Mouse (Mus musculus): ENCODE results near the gene Wdr73.

Gene Wdr73

DNA sequence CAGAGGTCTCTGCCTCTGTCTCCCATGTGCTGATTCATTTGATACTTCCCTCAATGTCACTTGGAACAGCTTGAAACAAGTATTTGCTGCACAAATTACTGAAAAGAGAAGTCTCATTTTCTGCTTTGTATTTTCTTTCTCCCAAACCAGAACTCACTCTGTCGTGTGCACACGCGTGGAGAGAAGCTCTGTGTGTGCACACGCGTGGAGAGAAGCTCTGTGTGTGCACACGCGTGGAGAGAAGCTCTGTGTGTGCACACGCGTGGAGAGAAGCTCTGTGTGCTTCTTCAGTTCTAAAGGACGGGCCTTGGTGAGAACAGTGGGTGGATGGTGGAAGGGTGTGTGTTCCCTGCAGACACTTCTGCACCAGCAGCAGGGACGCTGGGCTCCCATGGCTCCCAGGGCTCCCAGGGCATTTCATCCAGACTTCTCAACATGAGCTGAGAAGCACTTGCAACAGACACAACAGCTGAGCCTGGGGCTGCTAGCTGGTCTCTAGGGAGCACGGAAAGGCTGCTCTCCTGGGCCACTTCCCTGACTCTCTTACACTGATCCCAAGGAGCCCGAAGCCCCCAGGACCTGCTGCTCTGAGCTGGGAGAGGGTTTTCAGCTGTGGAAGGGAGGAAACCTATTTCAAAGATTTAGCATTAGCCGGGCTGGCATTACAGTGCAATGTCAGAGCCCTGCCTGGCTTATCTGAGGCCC, 6.1 kb downstream of the Wdr73 start:
- DNase-seq (ENCODE audit: low read depth, low spot score), result no peak

DNA sequence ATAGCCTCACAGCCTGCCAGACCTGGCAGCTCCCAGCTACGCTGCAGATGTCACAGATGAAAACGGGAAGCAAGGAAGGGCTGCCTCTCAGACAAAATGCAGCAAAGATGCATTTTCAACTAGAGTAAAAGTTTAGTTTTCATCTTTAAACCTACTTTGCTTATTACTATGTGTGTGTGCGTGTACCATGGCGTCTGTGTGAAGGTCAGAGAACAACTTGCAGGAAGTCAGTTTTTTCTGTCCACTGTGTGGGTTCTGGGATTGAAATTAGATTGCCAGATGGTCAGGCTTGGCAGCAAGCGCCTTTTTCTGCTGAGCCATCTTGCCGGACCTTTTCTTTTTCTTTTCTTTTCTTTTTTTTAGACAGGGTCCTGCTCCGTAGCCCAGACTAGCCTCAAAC, 6.9 kb downstream of the Wdr73 start:
- DNase-seq (ENCODE audit: low read depth, low spot score), result no peak

DNA sequence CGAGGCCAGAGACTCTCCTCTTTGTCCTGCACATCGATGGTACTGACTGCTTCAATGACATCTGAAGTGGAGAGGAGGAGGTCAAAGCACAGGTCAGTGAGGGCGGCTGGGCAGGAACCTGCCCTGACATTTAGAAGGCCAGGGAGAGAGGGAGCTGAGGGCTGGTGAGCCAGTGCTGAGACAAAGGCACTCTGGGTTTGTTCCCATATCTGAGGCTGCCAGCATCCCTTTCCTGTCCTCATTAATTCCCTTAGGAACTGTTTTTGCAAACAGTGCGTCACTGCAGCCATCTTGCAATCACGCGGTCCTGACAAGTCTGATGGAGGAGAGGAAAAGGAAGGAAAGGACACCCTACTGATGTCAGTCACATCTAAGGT, 7.3 kb downstream of the Wdr73 start:
- no peak for DNase-seq (ENCODE audit: low read depth, low spot score)

DNA sequence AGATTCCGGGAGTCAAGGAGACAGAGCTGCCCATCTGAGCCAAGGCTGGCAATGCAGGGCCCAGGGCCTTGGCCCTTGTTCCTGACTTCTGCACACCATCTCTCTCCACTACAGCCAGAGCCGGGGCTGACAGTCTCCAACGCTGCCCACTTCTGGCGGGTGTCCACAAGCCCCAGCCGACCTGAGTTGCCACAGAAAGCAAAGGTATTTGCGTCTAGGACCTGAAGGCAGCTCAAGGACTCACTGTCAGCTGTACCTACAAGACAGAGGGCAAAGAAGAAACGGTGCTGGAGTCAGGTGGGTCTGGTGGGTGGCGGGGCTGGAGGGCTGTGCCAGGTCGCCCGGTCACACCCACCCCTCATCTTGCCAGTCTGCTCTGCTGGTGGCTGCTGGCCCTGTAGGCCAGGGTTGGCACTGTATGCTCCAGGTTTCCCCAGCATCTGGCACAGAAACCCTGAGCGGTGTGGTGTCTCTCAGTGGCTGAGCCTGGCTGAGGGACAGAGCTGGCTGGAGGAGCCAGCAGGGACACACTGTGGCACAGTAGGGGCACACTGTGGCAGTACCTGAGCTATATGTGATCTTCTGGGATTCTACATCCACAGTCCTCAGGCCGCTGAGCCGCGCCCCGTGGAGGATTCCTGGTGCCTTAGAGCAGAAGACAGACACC, 7.8 kb downstream of the Wdr73 start:
- DNase-seq (ENCODE audit: low read depth, low spot score), result no peak

DNA sequence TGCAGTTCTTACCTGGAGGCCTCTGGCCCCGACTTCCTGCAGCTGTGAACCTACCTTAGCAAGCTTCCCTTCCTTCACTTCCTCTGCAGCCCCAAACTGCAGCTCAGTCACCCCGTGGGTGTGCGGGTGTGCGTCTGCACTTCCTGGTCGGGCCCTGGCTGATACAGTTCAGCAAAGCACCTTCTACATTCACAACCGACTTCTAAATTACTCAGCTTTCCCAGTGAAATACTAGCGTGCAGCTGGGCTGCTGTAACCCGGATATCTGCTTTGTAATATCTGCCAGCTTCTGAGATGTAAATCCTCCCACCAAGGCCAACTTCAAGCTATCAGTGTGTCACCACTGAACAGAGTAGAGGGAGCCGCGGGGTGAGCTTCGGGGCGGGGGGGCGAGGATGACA, 11.2 kb downstream of the Wdr73 start:
- no peak for DNase-seq (ENCODE audit: low read depth, low spot score)

DNA sequence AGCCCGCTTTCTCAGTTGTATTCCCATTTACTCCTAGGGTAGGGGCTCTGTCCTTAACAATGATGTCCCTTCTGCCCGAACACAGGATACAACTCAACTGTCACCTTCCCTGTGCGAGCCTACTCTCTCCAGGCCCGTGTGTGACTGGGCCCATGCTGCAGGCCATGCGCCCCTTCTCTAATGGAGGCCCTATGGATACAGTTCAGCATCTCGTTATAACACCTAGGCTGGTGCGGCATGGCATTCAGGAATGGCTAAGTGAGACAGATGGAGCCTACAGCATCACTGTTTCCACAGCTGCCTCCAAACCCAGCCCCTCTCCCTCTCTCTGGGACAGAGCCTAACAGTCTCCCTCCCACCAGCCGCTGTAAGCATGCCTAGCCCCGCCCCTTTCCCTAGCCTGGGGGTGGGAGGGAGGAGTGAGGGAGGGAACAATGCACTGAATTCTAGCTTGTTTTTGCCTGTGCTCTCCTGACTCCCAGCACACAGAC, 12.0 kb downstream of the Wdr73 start:
- peak; percentile 32 for DNase-seq (ENCODE audit: low read depth, low spot score)

DNA sequence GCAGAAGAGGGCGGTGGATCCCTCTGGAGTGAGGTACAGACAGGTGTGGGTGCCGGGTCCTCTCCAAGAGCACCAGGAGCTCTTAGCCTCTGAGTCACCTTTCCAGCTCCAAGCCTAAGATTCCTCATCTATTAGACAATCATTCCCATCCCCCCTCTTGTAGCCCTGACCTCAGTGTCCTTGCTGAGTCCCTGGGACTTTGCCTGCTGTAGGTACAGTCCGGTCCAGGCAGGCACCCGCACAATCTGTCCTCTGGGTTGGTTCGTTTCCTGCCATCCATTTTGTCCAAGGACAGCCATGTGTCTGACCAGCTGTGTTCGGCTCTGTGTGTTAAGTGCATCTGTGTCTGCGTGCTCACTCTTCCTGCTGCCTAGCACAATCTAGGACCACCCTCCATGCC, 12.5 kb downstream of the Wdr73 start:
- no peak for DNase-seq (ENCODE audit: low read depth, low spot score)

DNA sequence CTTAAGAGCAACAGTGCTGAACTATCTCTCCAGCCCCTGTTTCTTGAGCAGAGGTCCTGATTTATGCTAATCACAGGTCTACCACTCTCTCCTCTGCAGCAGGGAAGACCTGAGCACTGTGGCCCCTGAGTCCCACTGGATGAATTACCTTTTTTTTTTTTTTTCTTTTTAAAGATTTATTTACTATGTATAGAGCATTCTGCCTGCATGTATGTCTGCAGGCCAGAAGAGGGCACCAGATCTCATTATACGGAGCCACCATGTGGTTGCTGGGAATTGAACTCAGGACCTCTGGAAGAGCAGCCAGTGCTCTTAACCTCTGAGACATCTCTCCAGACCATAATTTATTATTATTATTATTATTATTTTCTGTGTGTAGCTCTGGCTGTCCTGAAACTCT, 15.4 kb downstream of the Wdr73 start:
- no peak for DNase-seq (ENCODE audit: low read depth, low spot score)

DNA sequence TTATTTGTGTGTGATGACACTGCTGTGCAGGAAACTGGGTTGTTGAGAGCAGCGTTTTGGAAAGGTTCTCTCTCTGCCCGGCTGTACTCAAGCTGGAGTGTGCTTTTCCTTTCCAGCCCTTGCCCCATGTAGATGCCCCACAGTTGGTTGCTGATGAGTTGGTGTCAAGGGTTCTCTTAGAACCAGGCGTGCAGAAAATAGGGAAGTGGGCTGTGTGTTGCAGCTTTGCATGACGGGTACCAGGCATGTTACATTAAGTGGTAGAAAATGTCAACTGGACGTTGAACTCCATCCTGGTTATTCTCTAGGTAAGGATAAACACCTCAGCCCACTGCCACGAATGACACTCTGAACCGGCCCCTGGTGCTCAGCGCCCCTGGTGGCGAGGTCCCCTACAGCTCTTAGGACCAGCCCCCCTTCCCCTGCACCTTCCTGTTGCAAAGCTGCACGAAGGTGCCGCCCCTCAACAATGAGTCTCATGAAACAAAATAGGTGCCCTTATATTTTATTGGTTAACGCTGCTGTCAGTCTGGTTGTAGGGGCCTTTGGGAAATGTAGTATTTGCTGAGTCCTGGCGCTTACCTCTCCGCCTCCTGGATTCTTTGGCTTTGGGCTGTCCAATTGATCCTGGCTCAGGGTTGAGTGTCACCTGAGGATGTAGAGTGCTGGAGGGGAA, 18.1 kb downstream of the Wdr73 start:
- peak; percentile 54 for DNase-seq (ENCODE audit: low read depth, low spot score)

DNA sequence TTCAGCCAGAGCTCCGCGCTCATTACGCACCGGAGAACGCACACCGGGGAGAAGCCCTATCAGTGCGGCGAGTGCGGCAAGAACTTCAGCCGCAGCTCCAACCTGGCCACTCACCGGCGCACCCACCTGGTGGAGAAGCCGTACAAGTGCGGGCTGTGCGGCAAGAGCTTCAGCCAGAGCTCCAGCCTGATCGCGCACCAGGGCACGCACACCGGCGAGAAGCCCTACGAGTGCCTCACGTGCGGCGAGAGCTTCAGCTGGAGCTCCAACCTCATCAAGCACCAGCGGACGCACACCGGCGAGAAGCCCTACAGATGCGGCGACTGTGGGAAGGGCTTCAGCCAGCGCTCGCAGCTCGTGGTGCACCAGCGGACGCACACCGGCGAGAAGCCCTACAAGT, 25.3 kb downstream of the Wdr73 start:
- DNase-seq (ENCODE audit: low read depth, low spot score), result no peak

DNA sequence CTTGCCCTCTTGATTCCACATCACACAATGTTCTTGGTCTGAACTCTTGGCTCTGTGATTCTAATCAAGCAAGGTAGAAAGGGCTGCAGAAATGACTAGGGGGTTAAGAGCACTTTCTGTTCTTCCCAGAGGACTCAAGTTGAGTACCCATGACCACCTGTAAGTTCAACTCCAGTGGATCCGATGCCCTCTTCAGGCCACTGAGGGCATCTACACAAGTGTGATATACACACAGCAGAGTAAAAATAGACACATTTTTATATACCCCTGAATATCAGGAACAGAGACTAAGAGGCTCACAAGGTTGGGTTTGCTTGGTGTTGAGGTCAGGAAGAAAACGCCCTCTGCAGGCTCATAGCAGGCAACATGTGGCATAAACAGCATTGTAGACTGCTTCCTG, 27.4 kb downstream of the Wdr73 start:
- no peak for DNase-seq (ENCODE audit: low read depth, low spot score)

DNA sequence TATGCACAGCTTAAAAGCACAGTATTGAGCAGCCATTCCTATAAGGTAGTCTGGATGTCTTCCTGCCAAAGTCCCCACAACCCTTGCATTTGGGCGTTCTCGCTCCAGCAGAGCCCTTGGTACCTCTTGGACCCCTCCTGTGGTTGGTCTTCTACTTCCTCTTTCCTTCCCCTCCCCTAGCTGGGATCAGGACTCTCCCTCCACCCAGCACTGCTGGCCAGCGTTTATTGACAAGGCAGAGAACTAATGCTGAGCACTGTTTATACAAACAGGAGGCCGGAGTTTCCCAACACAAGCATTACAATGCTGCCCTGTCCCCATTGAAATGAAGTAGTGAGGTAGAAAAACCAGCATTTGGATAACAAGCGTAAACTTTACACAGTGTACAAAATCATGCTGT, 28.0 kb downstream of the Wdr73 start:
- DNase-seq (ENCODE audit: low read depth, low spot score), result no peak

DNA sequence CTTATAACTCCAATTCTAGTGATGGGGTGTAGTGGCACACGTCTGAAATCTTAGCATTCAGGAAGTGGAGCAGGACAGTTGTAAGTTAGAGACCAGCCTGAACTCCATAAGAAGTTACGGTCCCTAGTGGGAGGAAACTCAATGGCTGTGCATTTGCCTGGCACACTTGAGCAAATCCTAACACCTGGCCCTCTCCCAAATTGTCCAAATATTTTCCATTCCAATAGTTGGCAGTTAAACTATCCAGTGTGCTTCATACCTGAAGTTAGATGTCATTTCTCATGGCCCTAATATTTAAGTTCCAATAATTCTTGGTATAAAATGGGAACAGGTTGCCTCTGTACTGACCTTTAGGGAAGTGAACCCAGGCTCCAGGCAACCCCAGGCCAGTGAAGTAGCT, 32.4 kb downstream of the Wdr73 start:
- no peak for DNase-seq (ENCODE audit: low read depth, low spot score)

DNA sequence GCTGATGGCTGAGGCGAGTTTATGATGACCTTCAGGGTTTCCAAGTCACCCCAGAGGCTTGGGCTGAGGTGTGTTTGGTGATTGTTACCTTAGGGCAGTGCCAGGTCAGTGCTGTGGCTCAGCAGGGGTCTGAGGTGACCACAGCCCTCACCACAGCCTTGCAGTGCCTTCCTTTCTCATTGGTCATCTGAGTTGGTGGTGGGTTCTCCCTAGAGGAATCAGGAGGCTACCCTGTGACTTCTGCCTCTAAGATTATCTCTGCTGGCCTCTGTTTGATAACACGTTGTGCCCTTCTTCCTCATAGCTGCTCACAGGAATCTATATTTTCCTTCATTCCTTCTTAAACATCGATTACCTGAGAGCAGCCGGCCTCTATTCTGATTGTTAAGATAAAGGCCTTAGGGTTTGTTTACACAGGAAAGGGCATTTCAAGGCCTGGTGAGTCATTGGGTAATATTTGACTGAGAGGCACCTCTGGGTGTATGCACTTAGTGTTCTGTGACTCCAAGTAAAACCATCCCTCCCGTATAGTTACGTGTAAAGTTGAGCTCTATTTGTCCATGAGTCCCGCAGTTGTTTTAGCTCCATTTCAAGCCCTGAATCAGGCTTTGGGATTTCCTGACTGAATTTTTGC, 34.4 kb downstream of the Wdr73 start:
- DNase-seq (ENCODE audit: low read depth, low spot score), result no peak

DNA sequence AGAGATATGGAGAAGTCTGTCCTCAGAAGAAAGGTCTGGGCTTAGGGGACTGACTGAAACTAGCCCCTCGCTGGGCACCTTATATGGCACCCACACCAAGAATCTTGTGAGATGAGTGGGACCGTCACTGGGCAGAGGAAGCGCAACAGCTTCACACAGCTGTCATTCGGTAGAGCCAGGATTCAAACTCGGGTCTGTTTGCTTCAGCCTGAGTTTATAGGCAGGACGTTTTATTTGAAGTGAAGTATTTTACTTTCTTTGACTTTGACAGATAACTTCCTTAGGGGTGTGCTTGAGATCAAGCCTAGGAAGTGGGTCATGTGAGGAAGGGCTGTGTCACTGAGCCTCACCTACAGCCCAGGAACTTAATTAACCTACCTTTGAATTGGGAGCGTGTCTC, 35.5 kb downstream of the Wdr73 start:
- no peak for DNase-seq (ENCODE audit: low read depth, low spot score)

DNA sequence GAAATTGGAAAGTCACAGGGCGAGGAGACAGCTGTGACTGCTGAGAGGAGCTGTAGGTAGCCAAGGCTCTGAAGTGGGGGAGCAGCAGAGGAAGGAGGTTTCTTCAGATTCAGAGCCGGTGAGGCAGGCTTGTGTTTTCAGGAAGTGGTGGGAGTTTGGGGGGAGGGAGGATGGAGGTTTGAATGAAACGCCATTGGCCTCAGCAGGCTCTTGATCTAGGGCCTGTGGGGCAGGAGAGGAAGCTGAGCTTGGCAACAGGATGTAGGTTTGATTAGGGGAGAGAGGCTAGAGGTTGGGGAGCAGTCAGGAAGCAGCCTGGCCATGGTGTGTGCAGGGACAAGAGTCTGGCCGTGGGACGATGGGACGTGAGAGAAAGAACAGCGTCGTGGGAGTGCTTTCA, 36.2 kb downstream of the Wdr73 start:
- DNase-seq (ENCODE audit: low read depth, low spot score), result no peak

DNA sequence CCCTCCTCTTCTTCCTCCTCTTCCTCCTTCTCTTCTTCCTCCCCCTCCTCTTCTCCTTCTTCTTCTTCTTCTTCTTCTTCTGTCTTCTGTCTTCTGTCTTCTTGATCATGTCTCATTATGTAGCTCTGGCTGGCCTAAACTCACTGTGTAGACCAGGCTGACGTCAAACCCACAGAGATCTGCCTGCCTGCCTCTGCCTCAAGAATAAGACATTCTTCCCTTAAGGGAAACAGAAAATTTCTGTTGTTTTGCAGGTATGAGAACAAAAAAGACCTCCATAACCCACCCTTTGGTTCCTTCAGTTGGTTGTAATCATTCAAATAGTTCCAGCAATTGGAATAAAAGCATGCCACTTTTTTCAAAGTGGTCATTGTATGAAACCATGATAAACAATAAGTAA, 36.9 kb downstream of the Wdr73 start:
- DNase-seq (ENCODE audit: low read depth, low spot score), result no peak

DNA sequence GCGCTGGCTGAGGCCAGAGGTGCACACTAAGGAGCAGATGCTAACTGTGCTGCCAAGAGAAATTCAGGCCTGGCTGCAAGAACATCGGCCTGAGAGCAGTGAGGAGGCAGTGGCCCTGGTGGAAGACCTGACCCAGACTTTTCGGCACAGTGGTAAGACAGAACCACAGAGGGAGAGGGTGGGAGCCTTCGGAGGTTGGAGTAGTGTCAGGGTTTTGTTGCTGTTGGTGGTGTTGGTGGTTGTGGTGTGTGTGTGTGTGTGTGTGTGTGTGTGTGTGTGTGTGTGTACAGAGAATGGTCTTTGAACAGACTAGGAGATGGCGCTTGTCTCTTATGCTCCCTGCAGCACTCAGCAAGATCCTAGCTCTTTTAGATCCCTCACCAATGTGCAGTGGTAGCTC, 37.5 kb downstream of the Wdr73 start:
- no peak for DNase-seq (ENCODE audit: low read depth, low spot score)

DNA sequence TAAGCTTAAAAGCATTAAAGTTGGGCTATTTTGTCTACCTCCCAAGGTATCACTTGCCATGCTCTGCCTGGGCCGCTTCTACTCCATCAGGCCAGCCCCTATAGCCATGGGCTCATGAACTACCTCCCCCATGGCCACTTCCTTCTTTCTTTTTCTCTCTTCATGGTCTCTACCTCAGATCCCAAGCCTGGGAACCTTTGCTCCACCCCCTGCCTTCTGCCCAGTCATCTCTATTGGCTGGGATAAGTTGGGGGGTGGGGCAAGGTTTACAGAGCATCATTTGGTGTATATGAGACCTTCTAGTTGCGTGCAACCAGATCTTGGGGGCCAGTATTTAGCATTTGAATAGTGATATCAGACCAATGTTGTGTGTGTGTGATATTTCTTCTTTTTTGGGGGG, 38.6 kb downstream of the Wdr73 start:
- DNase-seq (ENCODE audit: low read depth, low spot score), result no peak

DNA sequence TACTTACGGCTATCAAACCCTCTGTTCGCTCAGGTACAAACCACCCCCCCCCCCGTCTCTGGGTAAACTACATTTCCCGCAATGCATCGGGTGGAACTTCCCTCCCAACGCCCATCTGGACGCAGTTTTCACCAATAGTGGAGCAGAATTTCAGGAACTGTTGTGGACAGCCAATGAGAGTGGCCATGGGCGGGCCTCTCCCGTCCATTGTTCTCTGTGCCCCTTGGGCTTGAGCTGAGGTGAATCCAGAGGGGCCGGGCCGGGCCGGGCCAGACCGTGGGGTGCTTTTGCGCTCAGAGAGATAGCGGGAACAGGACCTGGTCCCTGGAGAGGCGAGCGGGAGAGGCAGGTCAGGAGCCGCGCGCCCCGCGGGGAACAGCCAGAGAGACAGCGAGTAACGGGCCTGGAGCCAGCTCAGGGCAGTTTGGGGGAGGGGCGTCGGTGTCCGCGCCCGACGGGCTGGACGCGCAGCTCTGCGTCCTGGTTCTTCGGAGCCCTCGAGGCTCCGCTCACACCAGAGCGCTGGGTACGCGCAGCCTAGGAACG, 40.3 kb downstream of the Wdr73 start, which contains the start of gene Zscan2:
Gene Zscan2, plus strand, starts transcription at position 192 of the 546 bp plus-strand sequence.
- DNase-seq (ENCODE audit: low read depth, low spot score), result peak; percentile 90

DNA sequence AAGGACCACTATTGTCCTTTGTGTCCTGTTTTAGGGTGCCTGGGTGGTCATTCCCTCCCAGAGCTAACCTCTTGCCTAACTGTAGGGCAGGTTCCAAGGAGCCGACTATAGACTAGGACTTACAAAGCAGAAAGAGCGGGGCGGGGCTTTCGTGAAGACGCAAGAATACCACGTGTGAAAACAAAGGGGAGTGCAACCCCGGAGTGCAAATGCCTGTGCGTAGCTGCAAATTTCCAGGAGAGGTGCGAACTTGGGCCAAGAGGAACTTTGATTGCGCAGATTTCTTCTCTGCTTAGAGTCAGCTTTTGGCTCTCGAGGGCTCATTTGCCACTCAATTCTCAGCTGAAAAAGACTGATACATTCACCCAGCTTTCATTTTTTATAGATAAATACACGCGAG, 40.8 kb downstream of the Wdr73 start:
- DNase-seq (ENCODE audit: low read depth, low spot score), result peak; percentile 61

DNA sequence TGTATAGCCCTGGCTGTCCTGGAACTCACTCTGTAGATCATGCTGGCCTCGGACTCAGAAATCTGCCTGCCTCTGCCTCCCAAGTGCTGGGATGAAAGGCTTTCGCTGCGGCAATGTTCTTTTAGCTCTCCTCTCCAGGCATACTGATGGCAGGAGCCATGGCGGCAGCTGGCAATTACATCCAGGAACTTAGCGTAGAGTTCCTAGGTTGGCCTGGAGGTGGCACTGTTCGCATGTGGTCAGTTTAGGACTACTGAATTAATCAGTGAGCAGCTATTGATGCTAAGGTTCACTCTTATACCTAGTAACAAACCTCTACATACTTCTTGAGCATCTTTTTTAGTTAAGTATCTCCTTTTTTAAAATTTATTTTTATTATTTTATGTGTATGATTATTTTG, 43.9 kb downstream of the Wdr73 start:
- DNase-seq (ENCODE audit: low read depth, low spot score), result peak; percentile 54
